Mouse (Mus musculus): ENCODE data around the gene Taco1. TPM values are rescaled to one million over a fixed set of nuclear protein-coding genes. Genes with fewer than 3 reads are reported as not detected.
A peak's percentile ranks its signal among the peaks of the same experiment; 100 is the strongest.
"Not testable (repeated sequence)": the region's sequence is repeated elsewhere in the genome, so short reads cannot be mapped to it uniquely, and the experiment has no call there.

Gene Taco1
- 9.0 and 10.1 TPM in 2 replicates for polyA plus RNA-seq (2015; fragmentation: Nextera tagmentation; extraction: Ambion mirVana)

- ATAC-seq (ENCODE audit: borderline replicate concordance, extremely low read depth, low FRiP score, low TSS enrichment), result peak; percentile 95
- H3K9me3 ChIP-seq, result no peaks in the 10 kb centered on the region
Measured at GRCm38 (mm10) chr11:106065923-106066571, at the start of gene Taco1. Taco1 (plus strand) TSS chr11:106066061.

GRCm38 (mm10) chr11:106016440-106016839 is 49.4 kb upstream of the Taco1 start:
- Histone ChIP-seq H3K27ac (no peak overlapping the region), H3K4me2 (no peak overlapping the region), H3K27me3 (peaks cover 17% of the 10 kb centered on the region), H3K9ac (no peak overlapping the region), H3K4me3 (no peak overlapping the region), H3K36me3 (no peaks in the 10 kb centered on the region), H3K4me1 (peaks cover 13% of the 10 kb centered on the region), H3K9me3 (no peaks in the 10 kb centered on the region)
- 67% methylated on average over 5 of the region's 5 CpGs for WGBS
- ATAC-seq (ENCODE audit: borderline replicate concordance, extremely low read depth, low FRiP score, low TSS enrichment), result no peak

More at GRCm38 (mm10) chr11:106065923-106066571, at the start of gene Taco1:
- Histone ChIP-seq H3K4me2 (peak within 1 kb of the TSS; percentile 87), H3K27ac (peak within 1 kb of the TSS; percentile 95), H3K4me3 (peak within 1 kb of the TSS; percentile 95), H3K4me1 (peaks cover 4% of the 10 kb centered on the region), H3K9ac (peak within 1 kb of the TSS; percentile 91), H3K36me3 (0 out of 2 replicates have a peak, but pooled peaks cover 3% of the 10 kb centered on the region), H3K27me3 (no peaks in the 10 kb centered on the region)
- under 1% methylated on average over 49 of the region's 49 CpGs for WGBS

- H3K27ac ChIP-seq, result no peak overlapping the region
- H3K36me3 ChIP-seq, result no peaks in the 10 kb centered on the region
- WGBS, result under 1% methylated on average over 50 of the region's 50 CpGs
- no peaks in the 10 kb centered on the region for H3K9me3 ChIP-seq
- H3K4me2 ChIP-seq, result peak overlapping the region; percentile 56
- H3K27me3 ChIP-seq, result peaks cover 20% of the 10 kb centered on the region
- peak overlapping the region; percentile 26 for H3K4me3 ChIP-seq
- H3K9ac ChIP-seq, result no peak overlapping the region
- peaks cover 6% of the 10 kb centered on the region for H3K4me1 ChIP-seq
- no peak for ATAC-seq (ENCODE audit: borderline replicate concordance, extremely low read depth, low FRiP score, low TSS enrichment)
Measured at GRCm38 (mm10) chr11:106020051-106020763, 45.7 kb upstream of the Taco1 start.

GRCm38 (mm10) chr11:106025774-106026173 is 40.1 kb upstream of the Taco1 start:
- no peak overlapping the region for H3K9ac ChIP-seq
- H3K27me3 ChIP-seq, result peaks cover 9% of the 10 kb centered on the region
- 83% methylated on average over 3 of the region's 3 CpGs for WGBS
- ATAC-seq (ENCODE audit: borderline replicate concordance, extremely low read depth, low FRiP score, low TSS enrichment), result no peak
- H3K9me3 ChIP-seq, result no peaks in the 10 kb centered on the region
- no peak overlapping the region for H3K4me3 ChIP-seq
- H3K4me1 ChIP-seq, result no peaks in the 10 kb centered on the region
- no peaks in the 10 kb centered on the region for H3K36me3 ChIP-seq
- H3K27ac ChIP-seq, result no peak overlapping the region
- no peak overlapping the region for H3K4me2 ChIP-seq

GRCm38 (mm10) chr11:106026465-106027151 is 39.3 kb upstream of the Taco1 start:
- Histone ChIP-seq H3K36me3 (no peaks in the 10 kb centered on the region), H3K4me3 (no peak overlapping the region), H3K27me3 (0 out of 2 replicates have a peak, but pooled peaks cover 1% of the 10 kb centered on the region), H3K9ac (no peak overlapping the region), H3K27ac (no peak overlapping the region), H3K4me1 (no peaks in the 10 kb centered on the region), H3K9me3 (no peaks in the 10 kb centered on the region), H3K4me2 (no peak overlapping the region)
- 0 out of 2 replicates have a peak, but pooled peaks have one; percentile 27 for ATAC-seq (ENCODE audit: borderline replicate concordance, extremely low read depth, low FRiP score, low TSS enrichment)
- 26% methylated on average over 10 of the region's 11 CpGs for WGBS

GRCm38 (mm10) chr11:106027607-106028006 is 38.3 kb upstream of the Taco1 start:
- Histone ChIP-seq H3K4me1 (no peaks in the 10 kb centered on the region), H3K9ac (no peak overlapping the region), H3K27ac (no peak overlapping the region), H3K4me3 (no peak overlapping the region), H3K27me3 (no peaks in the 10 kb centered on the region), H3K4me2 (no peak overlapping the region), H3K36me3 (no peaks in the 10 kb centered on the region), H3K9me3 (no peaks in the 10 kb centered on the region)
- no peak for ATAC-seq (ENCODE audit: borderline replicate concordance, extremely low read depth, low FRiP score, low TSS enrichment)
- WGBS, result 86% methylated on average over 5 of the region's 5 CpGs

GRCm38 (mm10) chr11:106032074-106032473 is 33.8 kb upstream of the Taco1 start:
- not testable (repeated sequence) for H3K27me3 ChIP-seq; H3K36me3 ChIP-seq; H3K4me1 ChIP-seq; H3K9me3 ChIP-seq; ATAC-seq (ENCODE audit: borderline replicate concordance, extremely low read depth, low FRiP score, low TSS enrichment); H3K9ac ChIP-seq
- Histone ChIP-seq H3K4me3 (peak overlapping the region; percentile 41), H3K4me2 (0 out of 2 replicates have a peak overlapping the region, but pooled peaks have one; percentile 30), H3K27ac (peak overlapping the region; percentile 71)
- 29% methylated on average over 8 of the region's 25 CpGs for WGBS

- Histone ChIP-seq H3K36me3 (no peaks in the 10 kb centered on the region), H3K27me3 (no peaks in the 10 kb centered on the region), H3K4me2 (peak overlapping the region; percentile 28), H3K27ac (0 out of 2 replicates have a peak overlapping the region, but pooled peaks have one; percentile 25), H3K4me3 (0 out of 2 replicates have a peak overlapping the region, but pooled peaks have one; percentile 10), H3K4me1 (peaks cover 16% of the 10 kb centered on the region), H3K9ac (no peak overlapping the region), H3K9me3 (no peaks in the 10 kb centered on the region)
- WGBS, result 32% methylated on average over 11 of the region's 11 CpGs
- no peak for ATAC-seq (ENCODE audit: borderline replicate concordance, extremely low read depth, low FRiP score, low TSS enrichment)
Measured at GRCm38 (mm10) chr11:106033491-106033919, 32.4 kb upstream of the Taco1 start.

GRCm38 (mm10) chr11:106034986-106035385 is 30.9 kb upstream of the Taco1 start:
- no peak for ATAC-seq (ENCODE audit: borderline replicate concordance, extremely low read depth, low FRiP score, low TSS enrichment)
- Histone ChIP-seq H3K4me1 (peaks cover 22% of the 10 kb centered on the region), H3K4me2 (no peak overlapping the region), H3K9ac (no peak overlapping the region), H3K9me3 (no peaks in the 10 kb centered on the region), H3K27me3 (no peaks in the 10 kb centered on the region), H3K4me3 (no peak overlapping the region), H3K36me3 (no peaks in the 10 kb centered on the region), H3K27ac (no peak overlapping the region)
- 78% methylated on average over 9 of the region's 9 CpGs for WGBS

GRCm38 (mm10) chr11:106036548-106037417 is 29.1 kb upstream of the Taco1 start, which contains the start of gene Dcaf7:
Dcaf7 (plus strand) TSS chr11:106036872.
- peak within 1 kb of the TSS; percentile 82 for H3K9ac ChIP-seq
- H3K36me3 ChIP-seq, result no peaks in the 10 kb centered on the region
- peak within 1 kb of the TSS; percentile 90 for H3K4me2 ChIP-seq
- no peaks in the 10 kb centered on the region for H3K27me3 ChIP-seq
- no peaks in the 10 kb centered on the region for H3K9me3 ChIP-seq
- peak; percentile 99 for ATAC-seq (ENCODE audit: borderline replicate concordance, extremely low read depth, low FRiP score, low TSS enrichment)
- H3K4me1 ChIP-seq, result peaks cover 22% of the 10 kb centered on the region
- WGBS, result under 1% methylated on average over 65 of the region's 66 CpGs
- H3K4me3 ChIP-seq, result peak within 1 kb of the TSS; percentile 85
- peak within 1 kb of the TSS; percentile 88 for H3K27ac ChIP-seq

- Histone ChIP-seq H3K4me2 (peak overlapping the region; percentile 90), H3K4me1 (peaks cover 22% of the 10 kb centered on the region), H3K27ac (peak overlapping the region; percentile 88), H3K27me3 (no peaks in the 10 kb centered on the region), H3K36me3 (no peaks in the 10 kb centered on the region), H3K9ac (peak overlapping the region; percentile 82), H3K4me3 (peak overlapping the region; percentile 85), H3K9me3 (no peaks in the 10 kb centered on the region)
- peak; percentile 5; the same call in 1 of the 2 replicates for ATAC-seq (ENCODE audit: borderline replicate concordance, extremely low read depth, low FRiP score, low TSS enrichment)
- WGBS, result under 1% methylated on average over 13 of the region's 13 CpGs
Measured at GRCm38 (mm10) chr11:106037418-106037751, 28.5 kb upstream of the Taco1 start.

Measured in lung, embryonic 15.5 days (tissue).